Mouse (Mus musculus) embryo, embryonic 11.5 days (tissue): ENCODE data around the gene Hrg.
"Not testable (repeated sequence)": the region's sequence is repeated elsewhere in the genome, so short reads cannot be mapped to it uniquely, and the experiment has no call there.

ENCODE experiments used
- DNase-seq: peaks from one replicate; pipeline ENCODE4 v3.0.0-alpha.2; 2012; ENCODE audit warnings: low read depth, low spot score

The Hrg gene

GRCm38 (mm10) chr16:22961073-22961472, 10.2 kb downstream of the Hrg start:
- DNase-seq: no peak

- no peak for DNase-seq
Measured at GRCm38 (mm10) chr16:22962256-22962655, 11.4 kb downstream of the Hrg start.

GRCm38 (mm10) chr16:22963293-22963692, 12.4 kb downstream of the Hrg start:
- no peak for DNase-seq

- DNase-seq: no peak
Measured at GRCm38 (mm10) chr16:22967383-22968030, 16.6 kb downstream of the Hrg start.

- not testable (repeated sequence) for DNase-seq
Measured at GRCm38 (mm10) chr16:22996951-22997350, 46.1 kb downstream of the Hrg start.
